In genomic region chr5:84095947-84096346, GRCm38 (mm10) we compare ENCODE assay signal across 24 mouse cellular contexts.
DNase-seq lines count a peak whose midpoint lies in the region; ATAC-seq and TF ChIP-seq lines count a peak whose summit lies in the region.
"Had no signal": no experiment of that assay in that cellular context is flagged by ENCODE, and none has a peak within 500 bp of the region (broad histone marks: within the 10 kb centered on the region; RNA-seq: fewer than 3 reads in every experiment).

No protein-coding gene starts in this region.

- H3K4me2 ChIP-seq in heart, embryonic 12.5 days = peak overlapping the region; percentile 48
- peak overlapping the region; percentile 49 for H3K4me2 ChIP-seq in heart, postnatal 0 days (ENCODE audit: low read depth, low read length)
- H3K4me2 ChIP-seq: embryonic facial prominence, embryonic 13.5 days; hindbrain, embryonic 12.5 days; intestine, embryonic 15.5 days; liver, embryonic 12.5 days; midbrain, embryonic 11.5 days had no signal

- WGBS in heart, embryonic 12.5 days = 53% methylated on average over 11 of the region's 11 CpGs
- 31% methylated on average over 11 of the region's 11 CpGs for WGBS in heart, postnatal 0 days

- no peak for ATAC-seq in heart, embryonic 12.5 days (ENCODE audit: insufficient number of reproducible peaks, low FRiP score)
- no peak for ATAC-seq in heart, postnatal 0 days (ENCODE audit: insufficient read depth, low read depth)
- ATAC-seq: forebrain, embryonic 16.5 days; hindbrain, postnatal 0 days; intestine, embryonic 15.5 days; liver, embryonic 12.5 days; liver, postnatal 0 days; midbrain, embryonic 16.5 days had no signal

- TF ChIP-seq EP300 in heart, postnatal 0 days (IDR thresholded peaks at IDR 0.05; ENCODE audit: low read depth) = no peak

- H3K4me3 ChIP-seq in heart, embryonic 12.5 days = no peak overlapping the region; the same call in 1 of the 2 replicates
- peak overlapping the region; percentile 18 for H3K4me3 ChIP-seq in heart, postnatal 0 days (ENCODE audit: low read depth, low read length)
- H3K4me3 ChIP-seq: embryonic facial prominence, embryonic 13.5 days; erythroblast, embryonic 14.5 days; hindbrain, embryonic 12.5 days; intestine, embryonic 15.5 days; liver, embryonic 12.5 days had no signal

- H3K27ac ChIP-seq in heart, embryonic 12.5 days (ENCODE audit: poor library complexity, severe bottlenecking) = no peak overlapping the region
- no peak overlapping the region for H3K27ac ChIP-seq in heart, postnatal 0 days (ENCODE audit: low read depth)
- H3K27ac ChIP-seq: embryonic facial prominence, embryonic 13.5 days; hindbrain, embryonic 12.5 days; hindbrain, postnatal 0 days; intestine, embryonic 15.5 days; liver, embryonic 12.5 days had no signal

- no peak for TF ChIP-seq CTCF in heart, postnatal 0 days (IDR thresholded peaks at IDR 0.05; ENCODE audit: low read depth)

- H3K27me3 ChIP-seq in heart, embryonic 12.5 days (replicated peaks) = no peaks in the 10 kb centered on the region
- H3K27me3 ChIP-seq in heart, postnatal 0 days (ENCODE audit: control insufficient read depth, insufficient read depth, low read length) = no peaks in the 10 kb centered on the region
- H3K27me3 ChIP-seq: embryonic facial prominence, embryonic 13.5 days; hindbrain, embryonic 12.5 days; intestine, embryonic 15.5 days; liver, embryonic 12.5 days had no signal

- H3K9ac ChIP-seq in heart, embryonic 12.5 days = no peak overlapping the region
- no peak overlapping the region for H3K9ac ChIP-seq in heart, postnatal 0 days (replicated peaks; ENCODE audit: low read depth, low read length)
- H3K9ac ChIP-seq: embryonic facial prominence, embryonic 13.5 days; hindbrain, embryonic 12.5 days; intestine, embryonic 15.5 days; liver, embryonic 12.5 days; liver, postnatal 0 days had no signal

- H3K9me3 ChIP-seq in heart, embryonic 12.5 days (replicated peaks) = no peaks in the 10 kb centered on the region
- H3K9me3 ChIP-seq in heart, postnatal 0 days (replicated peaks; ENCODE audit: control insufficient read depth, low read length) = no peaks in the 10 kb centered on the region
- H3K9me3 ChIP-seq: embryonic facial prominence, embryonic 13.5 days; hindbrain, embryonic 12.5 days; intestine, embryonic 15.5 days; liver, embryonic 12.5 days had no signal

- no peaks in the 10 kb centered on the region for H3K36me3 ChIP-seq in heart, embryonic 12.5 days
- no peaks in the 10 kb centered on the region for H3K36me3 ChIP-seq in heart, postnatal 0 days (replicated peaks; ENCODE audit: control insufficient read depth, insufficient read depth, low read length)
- H3K36me3 ChIP-seq: embryonic facial prominence, embryonic 13.5 days; hindbrain, embryonic 12.5 days; intestine, embryonic 15.5 days; liver, embryonic 12.5 days had no signal

- H3K4me1 ChIP-seq in heart, embryonic 12.5 days (replicated peaks) = no peaks in the 10 kb centered on the region
- H3K4me1 ChIP-seq in heart, postnatal 0 days (ENCODE audit: control insufficient read depth, insufficient read depth) = no peaks in the 10 kb centered on the region
- H3K4me1 ChIP-seq: embryonic facial prominence, embryonic 13.5 days; hindbrain, embryonic 12.5 days; intestine, embryonic 15.5 days; liver, embryonic 12.5 days had no signal

- DNase-seq in heart, adult 8-10 months (ENCODE audit: low spot score) = no peak
- peak; percentile 17 for DNase-seq in heart, postnatal 0 days (ENCODE audit: low spot score)
- no peak for DNase-seq in heart, adult 9 months (ENCODE audit: low spot score in 2 of 2)
- peak; percentile 14 to 21 for DNase-seq in right cerebral cortex, adult 2 months (ENCODE audit: low spot score in 2 of 2)
- DNase-seq in right cerebral cortex, postnatal 14 days = no peak
- DNase-seq: adrenal gland, postnatal 25 days; B cell, adult 2 months; cerebellum, adult 18-20 months; cerebellum, postnatal 10 days; kidney, adult 2 months; kidney, postnatal 36 days; left cerebral cortex, postnatal 4 days; liver, postnatal 0 days; lung, postnatal 36 days had no signal

Comparison
In these comparisons a context has a peak if more than half of its experiments do, and no peak if none do; other contexts are left out.
1. DNase-seq: peak in heart, postnatal 0 days (single experiment) and right cerebral cortex, adult 2 months (2 of 2); none in heart, adult 8-10 months (single experiment), heart, adult 9 months (0 of 2) and right cerebral cortex, postnatal 14 days (single experiment).